Mouse (Mus musculus) kidney, postnatal 0 days (tissue): ENCODE results near the gene Zkscan4. TPM values are rescaled to one million over a fixed set of nuclear protein-coding genes. Genes with fewer than 3 reads are reported as not detected.
"Not testable (repeated sequence)": the region's sequence is repeated elsewhere in the genome, so short reads cannot be mapped to it uniquely, and the experiment has no call there.

ENCODE experiments used
- ATAC-seq: fragments of 200-750 bp; cut with Nextera tagmentation; replicated peaks from 2 replicates; pipeline ENCODE4 v1.8.0; 2017; ENCODE audit warnings: low read depth, moderate number of reproducible peaks, moderate TSS enrichment, moderate library complexity; ENCODE audit not compliant: low FRiP score
- DNase-seq: peaks from one replicate; pipeline ENCODE4 v3.0.0-alpha.2; 2016; ENCODE audit warnings: low spot score
- H3K27ac ChIP-seq: fragments of 300-500 bp; sonication (generic); 2 replicates; pipeline ENCODE4 v1.5.1; 2014; ENCODE audit warnings: mild to moderate bottlenecking
- H3K27me3 ChIP-seq: fragments of 300-500 bp; sonication (generic); 2 replicates; pipeline ENCODE4 v1.6.1; 2014; ENCODE audit warnings: low read length, mixed read lengths; ENCODE audit not compliant: insufficient read depth
- H3K36me3 ChIP-seq: fragments of 300-500 bp; sonication (generic); 2 replicates; pipeline ENCODE4 v1.6.1; 2014; ENCODE audit warnings: low read length, mixed read lengths; ENCODE audit not compliant: insufficient read depth
- H3K4me1 ChIP-seq: fragments of 300-500 bp; sonication (generic); replicated peaks from 2 replicates; pipeline ENCODE4 v1.6.1; 2014; ENCODE audit warnings: antibody characterized with exemption, low read length, mixed read lengths; ENCODE audit not compliant: insufficient read depth
- H3K4me2 ChIP-seq: fragments of 300-500 bp; sonication (generic); 2 replicates; pipeline ENCODE4 v1.6.1; 2014; ENCODE audit warnings: mild to moderate bottlenecking, low read length, moderate library complexity, mixed read lengths
- H3K4me3 ChIP-seq: fragments of 300-500 bp; sonication (generic); replicated peaks from 2 replicates; pipeline ENCODE4 v1.5.1; 2014; ENCODE audit warnings: low read depth, low read length
- H3K9ac ChIP-seq: fragments of 300-500 bp; sonication (generic); 2 replicates; pipeline ENCODE4 v1.6.1; 2014; ENCODE audit warnings: low read depth, low read length
- H3K9me3 ChIP-seq: fragments of 300-500 bp; sonication (generic); replicated peaks from 2 replicates; pipeline ENCODE4 v1.6.1; 2016; ENCODE audit warnings: low read length, inconsistent platforms, mixed read lengths
- CTCF ChIP-seq: IDR thresholded peaks from 2 replicates; pipeline ENCODE4 v1.5.1; 2016; ENCODE audit warnings: antibody characterized with exemption, low read depth, mild to moderate bottlenecking, moderate library complexity
- WGBS: fragments of 180-500 bp; shearing (Covaris S2); extraction: QIAGEN DNeasy Blood & Tissue Kit; methylation state at CpG from one replicate; pipeline ENCODE4 v1.1.7; 2014; 5-methylcytosine and 5-hydroxymethylcytosine counted together
- polyA plus RNA-seq: library from polyadenylated mRNA; unstranded; fragments of >200 nt; fragmentation: Nextera tagmentation; extraction: Ambion mirVana; gene quantifications from 2 replicates; pipeline ENCODE4 v1.2.1, GENCODE M21; 2015

Gene Zkscan4
- polyA plus RNA-seq, 1 experiment from 2014 or later = 4.0 TPM

GRCm38 (mm10) chr13:21447856-21448614 lies 30.7 kb upstream of the Zkscan4 start:
- ATAC-seq = no peak
- Histone ChIP-seq H3K36me3 (peaks cover 30% of the 10 kb centered on the region), H3K4me3 (no peak overlapping the region), H3K9me3 (no peaks in the 10 kb centered on the region), H3K9ac (no peak overlapping the region), H3K27me3 (no peaks in the 10 kb centered on the region), H3K4me2 (no peak overlapping the region), H3K27ac (no peak overlapping the region), H3K4me1 (no peaks in the 10 kb centered on the region)
- 90% methylated on average over 16 of the region's 16 CpGs for WGBS
- no peak for DNase-seq
- no peak for TF ChIP-seq CTCF

GRCm38 (mm10) chr13:21453042-21453441 lies 25.7 kb upstream of the Zkscan4 start:
- ATAC-seq (no peak), DNase-seq (peak; percentile 27)
- H3K4me1 ChIP-seq = no peaks in the 10 kb centered on the region
- 2% methylated on average over 13 of the region's 13 CpGs for WGBS
- no peaks in the 10 kb centered on the region for H3K27me3 ChIP-seq
- peak overlapping the region; percentile 53 for H3K4me3 ChIP-seq
- H3K9ac ChIP-seq = peak overlapping the region; percentile 59
- TF ChIP-seq CTCF = no peak
- peak overlapping the region; percentile 61 for H3K4me2 ChIP-seq
- peaks cover 11% of the 10 kb centered on the region; the same call in 1 of the 2 replicates for H3K36me3 ChIP-seq
- H3K27ac ChIP-seq = peak overlapping the region; percentile 63; the same call in 1 of the 2 replicates
- H3K9me3 ChIP-seq = no peaks in the 10 kb centered on the region

GRCm38 (mm10) chr13:21453449-21453848 lies 25.3 kb upstream of the Zkscan4 start, which contains the start of gene Zscan26:
Zscan26 (minus strand) TSS chr13:21453730.
- no peak for TF ChIP-seq CTCF
- peak; percentile 89 for DNase-seq
- Histone ChIP-seq H3K9ac (peak within 1 kb of the TSS; percentile 59), H3K27ac (peak within 1 kb of the TSS; percentile 63), H3K4me3 (peak within 1 kb of the TSS; percentile 53), H3K27me3 (no peaks in the 10 kb centered on the region), H3K4me2 (peak within 1 kb of the TSS; percentile 61), H3K4me1 (no peaks in the 10 kb centered on the region), H3K9me3 (no peaks in the 10 kb centered on the region), H3K36me3 (peaks cover 11% of the 10 kb centered on the region; the same call in 1 of the 2 replicates)
- WGBS = under 1% methylated on average over 23 of the region's 23 CpGs
- peak; percentile 94 for ATAC-seq

- H3K9ac ChIP-seq = no peak overlapping the region
- WGBS = 68% methylated on average over 3 of the region's 3 CpGs
- H3K9me3 ChIP-seq = no peaks in the 10 kb centered on the region
- peak overlapping the region; percentile 61; the same call in 1 of the 2 replicates for H3K4me2 ChIP-seq
- no peak for TF ChIP-seq CTCF
- H3K27ac ChIP-seq = no peak overlapping the region
- 0 out of 2 replicates have a peak, but pooled peaks cover 4% of the 10 kb centered on the region for H3K36me3 ChIP-seq
- DNase-seq = no peak
- H3K4me1 ChIP-seq = no peaks in the 10 kb centered on the region
- no peaks in the 10 kb centered on the region for H3K27me3 ChIP-seq
- ATAC-seq = no peak
- no peak overlapping the region for H3K4me3 ChIP-seq
Observed at GRCm38 (mm10) chr13:21454133-21454532, 24.6 kb upstream of the Zkscan4 start.

- no peak for TF ChIP-seq CTCF
- Histone ChIP-seq H3K27ac (0 out of 2 replicates have a peak overlapping the region, but pooled peaks have one; percentile 36), H3K9me3 (no peaks in the 10 kb centered on the region), H3K4me1 (no peaks in the 10 kb centered on the region), H3K27me3 (no peaks in the 10 kb centered on the region), H3K4me3 (no peak overlapping the region), H3K9ac (no peak overlapping the region), H3K4me2 (no peak overlapping the region), H3K36me3 (0 out of 2 replicates have a peak, but pooled peaks cover 3% of the 10 kb centered on the region)
- ATAC-seq (peak; percentile 51; the same call in 1 of the 2 replicates), DNase-seq (peak; percentile 37)
- 13% methylated on average over 4 of the region's 4 CpGs for WGBS
Observed at GRCm38 (mm10) chr13:21456347-21456746, 22.4 kb upstream of the Zkscan4 start.

- not testable (repeated sequence) for DNase-seq, H3K9ac ChIP-seq, H3K27ac ChIP-seq, H3K9me3 ChIP-seq, H3K36me3 ChIP-seq, H3K4me1 ChIP-seq, H3K4me2 ChIP-seq, ATAC-seq, H3K4me3 ChIP-seq, H3K27me3 ChIP-seq
- WGBS = 53% methylated on average over 9 of the region's 9 CpGs
Observed at GRCm38 (mm10) chr13:21462516-21462915, 16.2 kb upstream of the Zkscan4 start.
